Mouse (Mus musculus): ENCODE measurements at regions not wholly inside any gene's neighbourhood (a gene's known extent, or its start where the extent isn't known, plus 50 kb on each side); places are given as distances from the start of the nearest gene placed in this dataset.

GRCm38 (mm10) chr12:39952854-39953253, 85.0 kb downstream of the Arl4a start:
- DNase-seq (ENCODE audit: low read depth, low spot score) = no peak

- no peak for DNase-seq (ENCODE audit: low read depth, low spot score)
Measured at GRCm38 (mm10) chr12:39951911-39952310, 85.9 kb downstream of the Arl4a start.

DNA sequence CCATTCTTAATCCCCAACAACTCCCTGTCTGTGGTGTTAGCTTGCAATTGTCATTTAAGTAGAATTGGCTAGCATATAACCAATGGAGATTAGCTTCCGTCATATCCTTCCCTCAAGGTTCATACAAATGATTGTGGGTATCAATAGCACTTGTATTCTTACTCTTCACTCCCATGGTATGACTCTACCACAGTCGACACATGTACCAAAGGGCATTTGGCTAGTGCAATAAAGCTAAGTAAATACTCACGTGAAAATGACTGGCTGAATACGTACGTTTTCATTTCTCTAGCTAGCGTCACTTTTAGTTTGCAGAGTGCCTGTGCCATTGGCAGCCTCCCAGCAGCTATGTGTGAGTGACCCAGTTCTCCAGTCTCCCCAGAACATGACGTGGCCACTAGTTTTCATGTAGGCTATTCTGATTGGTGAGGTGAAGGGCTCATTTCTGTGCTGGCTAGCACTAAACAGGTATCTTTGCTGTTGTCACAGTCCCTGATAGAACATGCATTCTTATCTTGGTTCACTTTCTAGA, 87.5 kb downstream of the Arl4a start:
- no peak for DNase-seq (ENCODE audit: low read depth, low spot score)

GRCm38 (mm10) chr12:39942910-39943309, 94.9 kb downstream of the Arl4a start:
- no peak for DNase-seq (ENCODE audit: low read depth, low spot score)

DNA sequence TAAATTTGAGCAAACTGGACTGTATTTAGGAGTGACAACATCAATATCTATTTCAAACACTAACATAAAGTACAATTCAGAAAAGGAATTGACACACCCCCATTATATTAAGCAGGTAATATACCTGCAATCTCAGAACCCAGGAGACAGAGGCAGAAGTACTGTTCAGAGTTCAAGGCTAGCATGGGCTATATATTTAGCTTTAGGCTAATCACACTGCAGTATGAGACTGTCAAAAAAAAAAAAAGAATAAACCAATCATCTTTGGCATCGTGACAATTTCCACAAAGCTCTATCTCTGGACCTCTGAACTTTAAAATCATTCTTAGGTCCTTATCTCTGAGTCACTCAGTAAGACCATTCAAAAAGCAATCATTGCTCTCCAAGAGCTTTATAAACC, 96.7 kb downstream of the Arl4a start:
- DNase-seq (ENCODE audit: low read depth, low spot score) = no peak

- no peak for DNase-seq (ENCODE audit: low read depth, low spot score)
Measured at GRCm38 (mm10) chr12:39939017-39939416, 98.8 kb downstream of the Arl4a start.

DNA sequence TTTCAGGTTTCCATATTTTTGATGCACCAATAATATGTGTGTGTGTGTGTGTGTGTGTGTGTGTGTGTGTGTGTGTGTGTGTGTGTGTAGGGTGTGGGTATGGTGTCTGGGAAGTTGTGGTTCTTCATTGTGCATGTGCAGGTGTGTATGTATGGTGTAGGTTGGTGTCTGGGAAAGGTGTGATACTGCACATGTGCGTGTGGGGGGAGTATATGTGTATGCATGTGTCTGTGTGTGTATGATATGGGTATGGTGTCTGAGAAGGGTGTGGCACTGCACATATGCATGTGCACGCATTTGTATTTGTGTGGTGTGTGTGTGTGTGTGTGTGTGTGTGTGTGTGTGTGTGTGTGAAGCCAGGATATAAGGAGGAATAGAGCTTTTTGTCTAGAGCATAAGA, 99.6 kb downstream of the Arl4a start:
- no peak for DNase-seq (ENCODE audit: low read depth, low spot score)

- DNase-seq (ENCODE audit: low read depth, low spot score) = no peak
Measured at GRCm38 (mm10) chr12:39936331-39936730, 101.5 kb downstream of the Arl4a start.

GRCm38 (mm10) chr12:39935775-39936174, 102.0 kb downstream of the Arl4a start:
- DNase-seq (ENCODE audit: low read depth, low spot score) = no peak

DNA sequence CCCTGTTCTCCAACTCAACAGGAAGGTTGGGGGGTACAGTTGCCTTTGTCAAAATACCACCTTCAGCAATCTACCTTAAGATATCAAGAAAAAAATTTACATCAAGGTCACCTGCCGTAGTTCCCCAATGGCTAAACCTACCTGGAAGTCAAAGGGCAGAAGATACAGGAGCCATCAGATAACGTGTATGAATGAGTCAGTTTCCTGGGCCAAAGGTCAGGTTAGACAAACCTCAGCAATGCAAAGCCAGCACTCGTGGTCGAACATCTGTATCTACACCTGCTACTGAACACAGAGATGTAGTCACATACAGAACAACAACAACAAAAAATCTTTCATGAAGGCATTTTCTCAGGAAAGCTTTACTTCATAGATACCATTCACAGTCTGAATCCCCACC, 102.9 kb downstream of the Arl4a start:
- no peak for DNase-seq (ENCODE audit: low read depth, low spot score)

GRCm38 (mm10) chr12:39931251-39931650, 106.6 kb downstream of the Arl4a start:
- DNase-seq (ENCODE audit: low read depth, low spot score) = no peak

DNA sequence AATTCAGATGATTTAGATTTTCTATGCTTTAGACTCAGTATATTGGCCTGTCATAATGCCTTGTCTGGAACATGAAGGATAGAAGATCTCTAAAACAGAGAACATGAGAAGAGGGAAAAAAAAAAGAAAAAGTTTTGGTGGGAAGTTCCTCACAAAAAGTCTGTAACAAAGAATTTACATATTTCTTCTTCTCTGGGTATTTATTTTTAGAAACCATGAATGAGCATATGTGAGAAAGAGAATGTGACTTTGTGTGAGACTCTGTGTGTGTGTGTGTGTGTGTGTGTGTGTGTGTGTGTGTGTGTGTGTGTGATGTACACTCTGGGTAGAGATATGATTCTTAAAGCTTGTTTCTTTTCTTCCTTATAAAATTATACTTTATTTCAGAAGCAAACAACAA, 109.9 kb downstream of the Arl4a start:
- DNase-seq (ENCODE audit: low read depth, low spot score) = no peak

DNA sequence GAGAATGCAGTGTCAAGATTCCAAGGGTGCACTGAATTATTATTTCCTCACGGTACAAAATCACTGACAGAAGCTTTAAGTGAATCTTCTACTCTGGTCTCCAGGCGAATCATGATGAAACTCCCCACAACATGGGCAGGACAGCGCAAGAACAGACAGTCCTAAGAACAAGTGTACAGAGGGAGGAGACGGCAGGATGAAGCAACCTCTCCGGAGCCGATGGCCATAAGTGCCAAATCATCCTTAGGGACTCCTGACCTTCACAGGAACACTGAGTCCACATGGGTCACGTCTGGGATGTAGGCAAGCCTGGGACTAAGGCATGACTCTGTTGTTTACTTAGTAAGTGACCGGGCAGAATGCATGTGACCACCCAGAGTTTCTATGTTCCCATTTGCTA, 110.8 kb downstream of the Arl4a start:
- DNase-seq (ENCODE audit: low read depth, low spot score) = no peak

- no peak for DNase-seq (ENCODE audit: low read depth, low spot score)
Measured at GRCm38 (mm10) chr12:39921481-39921880, 116.3 kb downstream of the Arl4a start.

- no peak for DNase-seq (ENCODE audit: low read depth, low spot score)
Measured at GRCm38 (mm10) chr12:39920466-39920913, 117.3 kb downstream of the Arl4a start.

- DNase-seq (ENCODE audit: low read depth, low spot score) = no peak
Measured at GRCm38 (mm10) chr12:39919909-39920308, 117.9 kb downstream of the Arl4a start.

GRCm38 (mm10) chr12:39888493-39888892, 149.3 kb downstream of the Arl4a start:
- no peak for DNase-seq (ENCODE audit: low read depth, low spot score)

- DNase-seq (ENCODE audit: low read depth, low spot score) = no peak
Measured at GRCm38 (mm10) chr12:39885366-39885765, 152.5 kb downstream of the Arl4a start.

GRCm38 (mm10) chr12:39880309-39880708, 157.5 kb downstream of the Arl4a start:
- DNase-seq (ENCODE audit: low read depth, low spot score) = no peak

GRCm38 (mm10) chr12:39873917-39874316, 163.9 kb downstream of the Arl4a start:
- DNase-seq (ENCODE audit: low read depth, low spot score) = no peak

- DNase-seq (ENCODE audit: low read depth, low spot score) = no peak
Measured at GRCm38 (mm10) chr12:39861797-39862196, 176.0 kb downstream of the Arl4a start.

GRCm38 (mm10) chr12:39851610-39852009, 186.2 kb downstream of the Arl4a start:
- DNase-seq (ENCODE audit: low read depth, low spot score) = no peak

DNA sequence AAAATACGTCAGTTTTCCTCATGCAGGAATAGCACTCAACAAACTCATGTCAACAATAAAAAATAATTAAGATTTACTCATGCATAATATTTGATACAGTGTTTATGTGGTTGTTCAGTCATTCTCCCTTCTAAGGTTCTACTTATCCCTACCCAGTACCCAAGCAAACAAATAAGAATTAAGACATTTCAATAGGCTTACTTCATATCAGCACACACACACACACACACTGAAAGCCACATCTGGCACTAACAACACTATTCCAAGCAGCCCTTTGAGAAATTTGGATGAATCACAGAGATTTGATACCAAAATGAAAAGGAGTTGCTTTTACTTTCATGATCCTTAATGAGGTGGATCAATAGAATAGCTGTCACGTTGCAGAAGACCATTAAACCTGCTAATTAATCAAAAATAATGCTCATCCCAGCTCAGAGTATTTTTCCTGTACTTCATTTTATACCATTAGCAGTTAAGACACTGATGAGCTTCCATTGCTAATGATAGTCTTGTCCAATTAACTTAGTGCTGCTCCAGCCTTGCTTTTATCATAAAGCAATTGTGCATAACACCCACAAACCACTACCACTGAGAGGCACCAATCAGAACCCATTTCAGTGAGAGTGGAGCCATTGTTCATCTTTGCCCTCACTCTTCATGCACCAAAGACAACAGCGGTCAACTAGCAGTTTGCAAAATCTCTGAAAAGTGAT, 188.3 kb downstream of the Arl4a start:
- no peak for DNase-seq (ENCODE audit: low read depth, low spot score)

GRCm38 (mm10) chr12:39840615-39841014, 197.2 kb downstream of the Arl4a start:
- no peak for DNase-seq (ENCODE audit: low read depth, low spot score)
